Mouse (Mus musculus) inflammation-experienced regulatory T-cells (primary cell): ENCODE measurements around the gene Bcl2l2. TPM values are rescaled to one million over a fixed set of nuclear protein-coding genes. Genes with fewer than 3 reads are reported as not detected.

ENCODE experiments used
- polyA plus RNA-seq, 2 experiments: library from polyadenylated mRNA; unstranded; fragments of 100-300 nt; shearing (Covaris generic); gene quantifications; one replicate each; pipeline ENCODE4 v1.2.1; 2017

The Bcl2l2 gene
- polyA plus RNA-seq = 1 to 10 TPM in 1 of 2 experiments, under 1 TPM in 1; 0.54 to 1.4 TPM

GRCm38 (mm10) chr14:54883154-54884021, at the start of gene Bcl2l2, which contains the start of gene Gm20521:
Gene Bcl2l2, plus strand, starts transcription at chr14:54883377.
Gene Gm20521, plus strand, starts transcription at chr14:54883441.

GRCm38 (mm10) chr14:54870861-54871260, 12.3 kb upstream of the Bcl2l2 start, which contains the start of gene Homez:
Gene Homez, minus strand, starts transcription at chr14:54870961.

GRCm38 (mm10) chr14:54877048-54877715, 6.0 kb upstream of the Bcl2l2 start, which contains the start of gene Ppp1r3e:
Gene Ppp1r3e, minus strand, starts transcription at chr14:54877550.

GRCm38 (mm10) chr14:54892200-54892599, 9.0 kb downstream of the Bcl2l2 start, which contains the start of gene Pabpn1:
Gene Pabpn1, plus strand, starts transcription at chr14:54892500.

GRCm38 (mm10) chr14:54912886-54913285, 29.7 kb downstream of the Bcl2l2 start, which contains the start of gene Slc22a17:
Gene Slc22a17, minus strand, starts transcription at chr14:54913132.

GRCm38 (mm10) chr14:54925349-54926342, 42.5 kb downstream of the Bcl2l2 start, which contains the start of gene Efs:
Gene Efs, minus strand, starts transcription at chr14:54926126.

GRCm38 (mm10) chr14:54932645-54933150, 49.5 kb downstream of the Bcl2l2 start, which contains the start of gene Il25:
Gene Il25, plus strand, starts transcription at chr14:54932695.

GRCm38 (mm10) chr14:54935904-54936830, 53.0 kb downstream of the Bcl2l2 start, which contains the start of gene Cmtm5:
Gene Cmtm5, plus strand, starts transcription at chr14:54936261.

Other genes with a start within 250 kb of the Bcl2l2 start
- not detected for gene Gm17606, start 242.4 kb upstream of the Bcl2l2 start, polyA plus RNA-seq
- gene Cdh24, start 242.0 kb upstream of the Bcl2l2 start, polyA plus RNA-seq = 1 to 10 TPM; 1.8 to 1.9 TPM
- gene 1700123O20Rik, start 197.2 kb upstream of the Bcl2l2 start, polyA plus RNA-seq = 10 to 100 TPM; 78.9 to 85.7 TPM
- 10 to 100 TPM; 70.4 to 93.8 TPM for gene Acin1, start 196.4 kb upstream of the Bcl2l2 start, polyA plus RNA-seq
- 1 to 10 TPM in 1 of 2 experiments, under 1 TPM in 1; 0.06 to 2.6 TPM for gene Gm29776, start 184.5 kb upstream of the Bcl2l2 start, polyA plus RNA-seq
- gene Cebpe, start 171.2 kb upstream of the Bcl2l2 start, polyA plus RNA-seq = not detected
- gene Slc7a8, start 101.4 kb upstream of the Bcl2l2 start, polyA plus RNA-seq = under 1 TPM; 0.14 to 0.76 TPM
- gene Rnf212b, start 69.2 kb upstream of the Bcl2l2 start, polyA plus RNA-seq = not detected
- gene Homez, start 12.4 kb upstream of the Bcl2l2 start, polyA plus RNA-seq = 10 to 100 TPM; 13.5 to 15.9 TPM
- gene Ppp1r3e, start 5.8 kb upstream of the Bcl2l2 start, polyA plus RNA-seq = 1 to 10 TPM; 2.2 to 4.4 TPM
- not detected for gene Gm20521, start 64 bp downstream of the Bcl2l2 start, polyA plus RNA-seq
- 100 to 1,000 TPM; 192 TPM for gene Pabpn1, start 9.1 kb downstream of the Bcl2l2 start, polyA plus RNA-seq
- 1 to 10 TPM; 1.8 to 8.8 TPM for gene Slc22a17, start 29.8 kb downstream of the Bcl2l2 start, polyA plus RNA-seq
- under 1 TPM; 0.35 to 0.92 TPM for gene Efs, start 42.7 kb downstream of the Bcl2l2 start, polyA plus RNA-seq
- gene Il25, start 49.3 kb downstream of the Bcl2l2 start, polyA plus RNA-seq = under 1 TPM; 0.19 to 0.71 TPM
- gene Cmtm5, start 52.9 kb downstream of the Bcl2l2 start, polyA plus RNA-seq = 10 to 100 TPM in 1 of 2 experiments, under 1 TPM in 1; 0.39 to 10.2 TPM
- gene Myh6, start 83.5 kb downstream of the Bcl2l2 start, polyA plus RNA-seq = 1 to 10 TPM in 1 of 2 experiments, under 1 TPM in 1; 0.05 to 1.4 TPM
- not detected for gene Gm17428, start 93.6 kb downstream of the Bcl2l2 start, polyA plus RNA-seq
- gene Myh7, start 111.2 kb downstream of the Bcl2l2 start, polyA plus RNA-seq = 1 to 10 TPM in 1 of 2 experiments, under 1 TPM in 1; 0.39 to 1.8 TPM
- 100 to 1,000 TPM; 124 to 159 TPM for gene Ngdn, start 132.1 kb downstream of the Bcl2l2 start, polyA plus RNA-seq
- 1 to 10 TPM; 5.9 to 8.6 TPM for gene Zfhx2, start 208.9 kb downstream of the Bcl2l2 start, polyA plus RNA-seq
- gene Thtpa, start 211.4 kb downstream of the Bcl2l2 start, polyA plus RNA-seq = 10 to 100 TPM; 11.8 to 12.9 TPM
- gene Ap1g2, start 223.2 kb downstream of the Bcl2l2 start, polyA plus RNA-seq = 100 to 1,000 TPM; 146 to 159 TPM
- 1 to 10 TPM in 1 of 2 experiments, under 1 TPM in 1; 0.14 to 2.3 TPM for gene Jph4, start 233.6 kb downstream of the Bcl2l2 start, polyA plus RNA-seq